Mouse (Mus musculus): Measurements from ENCODE around the gene Cops7b. TPM values are rescaled to one million over a fixed set of nuclear protein-coding genes. Genes with fewer than 3 reads are reported as not detected.
A peak's percentile ranks its signal among the peaks of the same experiment; 100 is the strongest.

Gene Cops7b
- polyA plus RNA-seq, 1 experiment from 2014 or later = 63.4 TPM

- no peak overlapping the region for H3K9ac ChIP-seq (replicated peaks)
- H3K27ac ChIP-seq (replicated peaks) = peak overlapping the region; percentile 83
- H3K4me3 ChIP-seq = peak overlapping the region; percentile 12; the same call in 1 of the 2 replicates
- H3K27me3 ChIP-seq = no peaks in the 10 kb centered on the region
- no peaks in the 10 kb centered on the region for H3K9me3 ChIP-seq
- no peaks in the 10 kb centered on the region for H3K36me3 ChIP-seq
- WGBS = 45% methylated on average over 7 of the region's 7 CpGs
- H3K4me2 ChIP-seq (replicated peaks) = peak overlapping the region; percentile 18
- ATAC-seq (replicated peaks) = peak; percentile 57
- H3K4me1 ChIP-seq = peaks cover 6% of the 10 kb centered on the region
Measured at GRCm38 (mm10) chr1:86633840-86634750, 51.4 kb downstream of the Cops7b start.

GRCm38 (mm10) chr1:86634751-86635359 is 52.2 kb downstream of the Cops7b start:
- Histone ChIP-seq H3K9ac (replicated peaks) (no peak overlapping the region), H3K27me3 (no peaks in the 10 kb centered on the region), H3K4me2 (replicated peaks) (peak overlapping the region; percentile 18), H3K36me3 (no peaks in the 10 kb centered on the region), H3K27ac (replicated peaks) (no peak overlapping the region), H3K4me3 (peak overlapping the region; percentile 12; the same call in 1 of the 2 replicates), H3K9me3 (no peaks in the 10 kb centered on the region), H3K4me1 (peaks cover 6% of the 10 kb centered on the region)
- peak; percentile 92 for ATAC-seq (replicated peaks)
- 54% methylated on average over 6 of the region's 6 CpGs for WGBS

GRCm38 (mm10) chr1:86643101-86643809 is 60.6 kb downstream of the Cops7b start:
- H3K4me1 ChIP-seq = no peaks in the 10 kb centered on the region
- ATAC-seq (replicated peaks) = no peak
- 54% methylated on average over 13 of the region's 13 CpGs for WGBS
- H3K4me3 ChIP-seq = no peak overlapping the region
- no peaks in the 10 kb centered on the region for H3K27me3 ChIP-seq
- no peaks in the 10 kb centered on the region for H3K36me3 ChIP-seq
- H3K9ac ChIP-seq (replicated peaks) = no peak overlapping the region
- H3K9me3 ChIP-seq = no peaks in the 10 kb centered on the region
- no peak overlapping the region for H3K27ac ChIP-seq (replicated peaks)
- no peak overlapping the region for H3K4me2 ChIP-seq (replicated peaks)

- no peaks in the 10 kb centered on the region for H3K36me3 ChIP-seq
- no peaks in the 10 kb centered on the region for H3K9me3 ChIP-seq
- H3K27me3 ChIP-seq = no peaks in the 10 kb centered on the region
- H3K27ac ChIP-seq (replicated peaks) = no peak overlapping the region
- no peak overlapping the region for H3K4me3 ChIP-seq
- H3K9ac ChIP-seq (replicated peaks) = no peak overlapping the region
- H3K4me2 ChIP-seq (replicated peaks) = no peak overlapping the region
- ATAC-seq (replicated peaks) = no peak
- 36% methylated on average over 2 of the region's 2 CpGs for WGBS
- H3K4me1 ChIP-seq = no peaks in the 10 kb centered on the region
Measured at GRCm38 (mm10) chr1:86647517-86647916, 64.8 kb downstream of the Cops7b start.

GRCm38 (mm10) chr1:86650272-86650671 is 67.6 kb downstream of the Cops7b start:
- no peak overlapping the region for H3K27ac ChIP-seq (replicated peaks)
- no peaks in the 10 kb centered on the region for H3K9me3 ChIP-seq
- 15% methylated on average over 6 of the region's 6 CpGs for WGBS
- H3K4me3 ChIP-seq = no peak overlapping the region
- no peak overlapping the region for H3K4me2 ChIP-seq (replicated peaks)
- no peak for ATAC-seq (replicated peaks)
- H3K36me3 ChIP-seq = no peaks in the 10 kb centered on the region
- no peak overlapping the region for H3K9ac ChIP-seq (replicated peaks)
- no peaks in the 10 kb centered on the region for H3K4me1 ChIP-seq
- no peaks in the 10 kb centered on the region for H3K27me3 ChIP-seq

DNA sequence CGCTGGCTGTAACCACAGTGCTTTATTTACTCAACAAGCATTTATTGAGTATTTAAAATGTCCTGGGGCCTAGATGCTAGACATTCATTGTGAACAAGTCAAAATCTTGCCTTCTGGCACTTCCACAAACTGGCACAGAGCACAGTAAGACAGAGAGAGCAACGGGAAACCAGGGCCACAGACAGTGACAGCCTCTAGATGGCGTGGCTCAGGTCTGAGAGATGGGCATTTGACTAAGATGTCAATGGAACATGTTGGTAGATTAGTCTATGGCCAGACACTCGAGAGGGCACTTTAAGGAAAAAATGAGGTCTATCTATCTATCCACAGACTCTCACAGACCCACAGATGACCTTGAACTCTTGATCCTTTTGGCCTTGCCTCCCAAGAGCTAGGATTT is 70.0 kb downstream of the Cops7b start:
- Histone ChIP-seq H3K9me3 (no peaks in the 10 kb centered on the region), H3K27me3 (no peaks in the 10 kb centered on the region), H3K36me3 (no peaks in the 10 kb centered on the region), H3K27ac (replicated peaks) (no peak overlapping the region), H3K4me1 (no peaks in the 10 kb centered on the region), H3K4me2 (replicated peaks) (no peak overlapping the region), H3K4me3 (no peak overlapping the region), H3K9ac (replicated peaks) (no peak overlapping the region)
- WGBS = 60% methylated on average over 4 of the region's 4 CpGs
- no peak for ATAC-seq (replicated peaks)

- WGBS = 72% methylated on average over 5 of the region's 5 CpGs
- Histone ChIP-seq H3K9me3 (no peaks in the 10 kb centered on the region), H3K36me3 (no peaks in the 10 kb centered on the region), H3K9ac (replicated peaks) (no peak overlapping the region), H3K4me3 (no peak overlapping the region), H3K27ac (replicated peaks) (no peak overlapping the region), H3K4me1 (no peaks in the 10 kb centered on the region), H3K27me3 (no peaks in the 10 kb centered on the region), H3K4me2 (replicated peaks) (no peak overlapping the region)
- no peak for ATAC-seq (replicated peaks)
Measured at GRCm38 (mm10) chr1:86657071-86657470, 74.4 kb downstream of the Cops7b start.

Small RNA genes lying within 50 kb of the gene (microRNA-seq; reads per million reads assigned to microRNA genes)
- not detected for gene Gm22955

Other genes with a start within 250 kb of the Cops7b start
- gene Ncl, start 223.5 kb upstream of the Cops7b start, polyA plus RNA-seq (2015; fragmentation: Nextera tagmentation; extraction: Ambion mirVana) = 208 and 227 TPM in 2 replicates
- gene Nmur1, start 156.7 kb upstream of the Cops7b start, polyA plus RNA-seq (2015; fragmentation: Nextera tagmentation; extraction: Ambion mirVana) = 0.18 TPM in 1 of 2 replicates, not detected in the other
- gene Tex44, start 156.6 kb upstream of the Cops7b start, polyA plus RNA-seq (2015; fragmentation: Nextera tagmentation; extraction: Ambion mirVana) = not detected in 2 replicates
- gene Ptma, start 56.2 kb upstream of the Cops7b start, polyA plus RNA-seq (2015; fragmentation: Nextera tagmentation; extraction: Ambion mirVana) = 2,368 and 2,448 TPM in 2 replicates
- gene Pde6d, start 275 bp upstream of the Cops7b start, polyA plus RNA-seq (2015; fragmentation: Nextera tagmentation; extraction: Ambion mirVana) = 99.0 and 103 TPM in 2 replicates
- 3.9 and 4.8 TPM in 2 replicates for gene Nppc, start 87.7 kb downstream of the Cops7b start, polyA plus RNA-seq (2015; fragmentation: Nextera tagmentation; extraction: Ambion mirVana)
- 39.7 and 40.0 TPM in 2 replicates for gene Dis3l2, start 120.9 kb downstream of the Cops7b start, polyA plus RNA-seq (2015; fragmentation: Nextera tagmentation; extraction: Ambion mirVana)

All from forebrain, embryonic 15.5 days (tissue).